Mouse (Mus musculus): ENCODE data around the gene Tmem50a.

- TF ChIP-seq CTCF (IDR thresholded peaks at IDR 0.05; ENCODE audit: insufficient read depth, low read length) (no peak), POLR2A (IDR thresholded peaks at IDR 0.05; ENCODE audit: borderline replicate concordance, extremely low read depth, low read depth, low read length) (no peak)
Measured at GRCm38 (mm10) chr4:134852438-134853255, 62.2 kb downstream of the Tmem50a start.
